Mouse (Mus musculus) limb, embryonic 12.5 days (tissue): Measurements from ENCODE around the gene Gmfg. TPM values are rescaled to one million over a fixed set of nuclear protein-coding genes. Genes with fewer than 3 reads are reported as not detected.

Experiments
- ATAC-seq: fragments of 200-750 bp; cut with Nextera tagmentation; 2 replicates; pipeline ENCODE4 v1.8.0; 2017; ENCODE audit warnings: low read depth, moderate TSS enrichment; ENCODE audit not compliant: insufficient number of reproducible peaks, insufficient read depth, low FRiP score, low TSS enrichment
- H3K27ac ChIP-seq: fragments of 300-500 bp; sonication (generic); 2 replicates; pipeline ENCODE4 v1.5.1; 2016; ENCODE audit warnings: mild to moderate bottlenecking, moderate library complexity
- H3K27me3 ChIP-seq: fragments of 300-500 bp; sonication (generic); 2 replicates; pipeline ENCODE4 v1.6.1; 2016; ENCODE audit warnings: mild to moderate bottlenecking, moderate library complexity
- H3K36me3 ChIP-seq: fragments of 300-500 bp; sonication (generic); 2 replicates; pipeline ENCODE4 v1.6.1; 2016; ENCODE audit warnings: mild to moderate bottlenecking, moderate library complexity
- H3K4me1 ChIP-seq: fragments of 300-500 bp; sonication (generic); replicated peaks from 2 replicates; pipeline ENCODE4 v1.6.1; 2016
- H3K4me2 ChIP-seq: fragments of 300-500 bp; sonication (generic); 2 replicates; pipeline ENCODE4 v1.6.1; 2016; ENCODE audit warnings: mild to moderate bottlenecking, moderate library complexity
- H3K4me3 ChIP-seq: fragments of 300-500 bp; sonication (generic); replicated peaks from 2 replicates; pipeline ENCODE4 v1.5.1; 2016; ENCODE audit warnings: mild to moderate bottlenecking
- H3K9ac ChIP-seq: fragments of 300-500 bp; sonication (generic); replicated peaks from 2 replicates; pipeline ENCODE4 v1.6.1; 2016; ENCODE audit warnings: mild to moderate bottlenecking, moderate library complexity
- H3K9me3 ChIP-seq: fragments of 300-500 bp; sonication (generic); 2 replicates; pipeline ENCODE4 v1.6.1; 2016; ENCODE audit warnings: mild to moderate bottlenecking, moderate library complexity
- WGBS: fragments of 180-500 bp; shearing (Covaris S2); methylation state at CpG from one replicate; pipeline ENCODE4 v1.1.7; 2016; 5-methylcytosine and 5-hydroxymethylcytosine counted together
- polyA plus RNA-seq: library from polyadenylated mRNA; unstranded; fragments of >200 nt; fragmentation: Nextera tagmentation; extraction: Ambion mirVana; gene quantifications from 2 replicates; pipeline ENCODE4 v1.2.1, GENCODE M21; 2016

Gene Gmfg
- polyA plus RNA-seq, 1 experiment from 2014 or later = 6.2 TPM

DNA sequence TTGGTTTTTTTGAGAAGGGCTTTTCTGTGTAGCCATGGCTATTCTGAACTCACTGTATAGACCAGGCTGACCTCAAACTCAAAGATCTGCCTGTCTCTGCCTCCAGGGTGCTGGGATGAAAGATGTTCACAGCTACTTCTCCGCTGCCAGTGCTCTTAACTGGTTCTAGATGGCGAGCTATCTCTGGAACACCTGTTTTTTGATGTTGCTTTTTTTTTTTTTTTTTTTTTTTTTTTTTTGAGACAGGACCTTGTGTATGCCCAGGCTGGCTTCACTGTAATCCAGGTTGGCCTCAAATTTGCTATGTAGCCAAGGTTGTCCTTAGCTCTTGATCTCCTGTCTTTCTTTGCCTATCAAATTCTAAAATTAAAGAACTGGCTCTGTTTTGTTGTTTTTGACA, 1.5 kb downstream of the Gmfg start:
- Histone ChIP-seq H3K27me3 (no peaks in the 10 kb centered on the region; the same call in 1 of the 2 replicates), H3K27ac (no peak overlapping the region), H3K9ac (no peak overlapping the region), H3K36me3 (no peaks in the 10 kb centered on the region), H3K4me2 (no peak overlapping the region), H3K4me1 (peaks cover 26% of the 10 kb centered on the region), H3K4me3 (no peak overlapping the region), H3K9me3 (no peaks in the 10 kb centered on the region)
- 91% methylated on average over 2 of the region's 2 CpGs for WGBS
- no peak for ATAC-seq

DNA sequence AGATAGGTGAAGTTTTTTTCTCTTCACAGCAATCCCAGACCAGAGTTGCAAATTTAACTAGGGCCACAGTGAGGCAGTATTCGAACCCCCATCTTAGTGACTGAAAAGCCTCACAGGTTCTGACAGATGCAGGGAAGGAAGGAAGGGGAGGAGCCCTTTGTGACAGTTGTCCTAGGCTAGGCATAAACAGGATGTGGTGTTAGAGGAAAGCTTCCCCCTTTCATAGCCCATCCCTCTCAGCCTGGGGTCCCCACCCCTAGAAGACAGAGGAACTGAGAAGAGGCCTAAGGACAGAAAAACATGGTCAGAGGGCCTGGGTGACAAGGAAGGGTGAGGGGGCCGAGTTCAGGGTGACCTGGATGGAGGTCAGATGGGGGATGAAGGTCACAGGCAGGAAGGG, 3.5 kb downstream of the Gmfg start:
- peaks cover 7% of the 10 kb centered on the region for H3K4me1 ChIP-seq
- peaks cover 2% of the 10 kb centered on the region for H3K27me3 ChIP-seq
- H3K9me3 ChIP-seq = no peaks in the 10 kb centered on the region
- H3K36me3 ChIP-seq = no peaks in the 10 kb centered on the region
- ATAC-seq = no peak
- no peak overlapping the region for H3K27ac ChIP-seq
- H3K4me2 ChIP-seq = no peak overlapping the region
- H3K9ac ChIP-seq = 0 out of 2 replicates have a peak overlapping the region, but pooled peaks have one; percentile 8
- no peak overlapping the region for H3K4me3 ChIP-seq
- WGBS = 65% methylated on average over 2 of the region's 2 CpGs

DNA sequence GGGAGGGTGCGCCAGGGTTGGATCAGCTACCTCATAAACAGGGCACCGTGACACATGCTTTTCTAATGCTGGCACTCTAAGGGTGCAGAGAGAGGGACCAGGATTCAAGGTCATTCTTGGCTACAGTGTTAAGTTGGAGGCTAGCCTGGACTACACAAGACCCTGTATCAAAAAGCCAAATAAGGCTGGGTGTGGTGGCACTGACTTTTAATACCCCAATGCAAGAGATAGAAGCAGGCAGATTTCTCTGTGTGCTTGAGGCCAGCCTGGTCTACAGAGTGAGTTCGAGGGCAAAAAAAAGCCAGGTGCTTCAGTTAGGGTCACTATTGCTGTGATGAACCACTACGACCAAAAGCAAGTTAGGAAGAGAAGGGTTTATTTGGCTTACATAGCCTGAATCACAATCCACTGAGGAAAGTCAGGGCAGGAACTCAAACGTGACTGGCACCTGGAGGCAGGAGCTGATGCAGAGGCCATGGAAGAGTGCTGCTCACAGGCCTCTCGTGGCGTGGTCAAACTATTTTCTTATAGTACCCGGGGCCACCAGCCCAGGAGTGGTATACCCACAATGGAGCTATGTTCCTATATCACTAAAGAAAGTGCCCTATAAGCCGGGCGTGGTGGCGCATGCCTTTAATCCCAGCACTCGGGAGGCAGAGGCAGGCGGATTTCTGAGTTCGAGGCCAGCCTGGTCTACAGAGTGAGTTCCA, 4.7 kb downstream of the Gmfg start:
- Histone ChIP-seq H3K4me1 (peaks cover 9% of the 10 kb centered on the region), H3K36me3 (no peaks in the 10 kb centered on the region), H3K9me3 (no peaks in the 10 kb centered on the region), H3K9ac (no peak overlapping the region), H3K27ac (no peak overlapping the region), H3K4me2 (no peak overlapping the region), H3K4me3 (no peak overlapping the region), H3K27me3 (peaks cover 6% of the 10 kb centered on the region)
- no peak for ATAC-seq
- 87% methylated on average over 14 of the region's 14 CpGs for WGBS

DNA sequence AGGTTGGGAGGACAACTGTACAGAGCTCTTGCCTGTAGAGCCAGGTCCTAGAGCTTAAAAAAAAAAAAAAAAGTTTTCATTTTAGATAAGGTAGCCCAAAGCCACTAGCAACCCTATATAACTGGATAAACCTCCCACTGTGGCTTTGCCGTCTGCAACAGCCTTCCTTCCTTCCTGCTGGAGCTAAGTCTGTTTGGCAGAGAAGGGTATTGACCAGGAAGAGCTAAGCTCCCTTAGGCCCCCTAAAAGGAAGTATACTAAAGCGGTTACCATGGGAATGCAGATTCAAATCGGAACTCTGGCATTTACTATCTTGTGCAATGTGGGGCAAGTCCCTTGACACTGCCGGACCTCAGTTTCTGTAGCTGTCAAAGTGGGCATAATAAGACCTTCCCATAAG, 5.4 kb downstream of the Gmfg start:
- H3K4me1 ChIP-seq = peaks cover 12% of the 10 kb centered on the region
- H3K9ac ChIP-seq = no peak overlapping the region
- no peak overlapping the region for H3K4me3 ChIP-seq
- no peak for ATAC-seq
- H3K4me2 ChIP-seq = no peak overlapping the region
- 54% methylated on average over 4 of the region's 4 CpGs for whole genome bisulfite sequencing
- H3K9me3 ChIP-seq = no peaks in the 10 kb centered on the region
- H3K36me3 ChIP-seq = no peaks in the 10 kb centered on the region
- peaks cover 6% of the 10 kb centered on the region for H3K27me3 ChIP-seq
- no peak overlapping the region for H3K27ac ChIP-seq

DNA sequence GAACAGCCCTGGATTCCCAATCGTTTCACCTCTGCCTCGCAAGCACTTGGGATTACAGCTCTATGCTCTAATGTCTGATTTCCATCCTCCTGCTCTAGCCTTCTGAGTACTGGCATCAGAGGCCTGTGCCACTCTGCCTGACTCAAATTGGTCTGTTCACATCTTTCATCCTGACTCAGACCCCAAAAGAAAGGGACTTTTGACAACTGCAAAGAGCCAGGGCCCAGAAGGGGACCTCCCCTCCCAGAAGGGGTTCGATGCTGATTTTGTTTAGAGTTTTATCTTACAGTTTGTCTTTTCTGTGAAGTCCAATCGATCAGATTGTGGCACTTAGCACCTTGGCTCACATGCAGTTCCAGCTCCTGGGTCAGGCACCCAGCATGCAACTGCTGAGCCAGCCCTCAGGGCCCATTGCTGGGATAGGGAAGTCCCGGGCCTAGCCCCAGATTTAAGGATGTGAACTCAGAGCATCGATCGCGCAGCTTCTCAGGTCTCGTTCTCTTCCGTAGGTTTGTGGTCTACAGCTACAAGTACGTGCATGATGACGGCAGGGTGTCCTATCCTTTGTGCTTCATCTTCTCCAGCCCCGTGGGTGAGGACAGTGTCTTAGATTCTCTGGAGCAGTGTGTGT, 7.2 kb downstream of the Gmfg start:
- no peak overlapping the region for H3K4me2 ChIP-seq
- peaks cover 13% of the 10 kb centered on the region for H3K4me1 ChIP-seq
- WGBS = 87% methylated on average over 13 of the region's 13 CpGs
- no peak overlapping the region for H3K27ac ChIP-seq
- no peak overlapping the region for H3K9ac ChIP-seq
- ATAC-seq = no peak
- no peak overlapping the region for H3K4me3 ChIP-seq
- peaks cover 6% of the 10 kb centered on the region for H3K27me3 ChIP-seq
- no peaks in the 10 kb centered on the region for H3K36me3 ChIP-seq
- H3K9me3 ChIP-seq = no peaks in the 10 kb centered on the region

DNA sequence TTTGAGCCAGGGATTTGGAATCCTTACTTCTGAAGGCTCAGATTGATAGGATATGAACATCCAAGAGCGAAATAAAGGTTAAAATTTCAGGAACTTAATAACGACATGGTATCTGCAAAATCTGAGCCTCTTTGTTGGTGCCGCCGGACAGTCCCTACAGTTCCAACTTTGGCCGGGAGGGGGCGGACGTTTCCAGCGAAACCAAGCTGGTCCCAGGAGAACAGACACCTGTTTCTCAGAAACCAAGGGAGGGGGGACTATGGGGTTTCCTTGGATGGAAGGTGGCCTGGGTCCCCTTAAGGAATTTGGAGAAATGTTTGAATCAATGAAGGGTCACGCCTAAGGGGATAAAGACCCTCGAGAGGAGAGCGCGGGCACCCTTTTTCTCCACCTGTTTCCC, 9.2 kb downstream of the Gmfg start:
- H3K4me1 ChIP-seq = peaks cover 13% of the 10 kb centered on the region
- H3K4me2 ChIP-seq = no peak overlapping the region
- 7% methylated on average over 12 of the region's 12 CpGs for WGBS
- no peaks in the 10 kb centered on the region for H3K9me3 ChIP-seq
- H3K27me3 ChIP-seq = peaks cover 6% of the 10 kb centered on the region
- no peak overlapping the region for H3K4me3 ChIP-seq
- no peaks in the 10 kb centered on the region for H3K36me3 ChIP-seq
- ATAC-seq = no peak
- H3K27ac ChIP-seq = no peak overlapping the region
- no peak overlapping the region for H3K9ac ChIP-seq

DNA sequence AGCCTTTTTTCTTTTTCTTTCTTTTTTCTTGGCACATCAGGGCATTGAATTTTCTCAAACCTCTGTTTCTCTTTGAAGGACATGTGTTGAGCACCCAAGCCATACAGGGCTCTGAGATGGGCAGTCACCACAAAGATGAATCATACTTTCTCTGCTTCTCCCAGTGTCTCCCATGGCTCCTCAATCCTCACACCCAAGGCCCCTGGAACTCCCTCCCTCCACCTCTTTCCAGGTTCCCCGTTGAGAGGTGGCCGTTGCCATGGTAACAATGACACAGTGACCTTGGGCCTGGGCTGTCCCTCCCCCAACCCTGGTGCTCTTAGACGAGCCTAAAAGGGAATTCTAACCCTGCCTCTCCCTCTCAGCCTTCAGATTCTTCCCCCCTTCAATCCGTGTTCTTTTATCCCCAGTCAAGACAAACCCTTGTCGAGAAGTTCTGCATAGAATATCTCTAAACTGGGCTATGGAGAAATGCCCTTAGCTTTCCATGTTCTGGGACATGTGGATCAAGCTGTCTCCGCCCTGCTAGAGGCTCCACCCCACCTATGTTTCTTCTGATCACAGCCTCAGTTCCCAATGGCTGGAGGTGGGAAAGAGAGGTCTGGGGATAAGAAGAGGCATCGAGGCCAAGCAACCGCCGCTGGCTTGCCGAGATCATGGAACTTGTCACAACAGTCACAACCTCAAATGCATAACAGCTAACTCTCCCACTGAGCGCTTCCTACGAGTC, 10.0 kb downstream of the Gmfg start:
- Histone ChIP-seq H3K4me1 (peaks cover 13% of the 10 kb centered on the region), H3K27ac (no peak overlapping the region), H3K4me2 (no peak overlapping the region), H3K27me3 (peaks cover 6% of the 10 kb centered on the region), H3K36me3 (no peaks in the 10 kb centered on the region), H3K9me3 (no peaks in the 10 kb centered on the region), H3K4me3 (no peak overlapping the region), H3K9ac (no peak overlapping the region)
- WGBS = 15% methylated on average over 12 of the region's 12 CpGs
- ATAC-seq = no peak

GRCm38 (mm10) chr7:28447865-28448820, 10.9 kb downstream of the Gmfg start:
- H3K36me3 ChIP-seq = no peaks in the 10 kb centered on the region
- 58% methylated on average over 13 of the region's 13 CpGs for WGBS
- no peak overlapping the region for H3K27ac ChIP-seq
- peaks cover 17% of the 10 kb centered on the region for H3K4me1 ChIP-seq
- no peak overlapping the region for H3K4me2 ChIP-seq
- no peaks in the 10 kb centered on the region for H3K9me3 ChIP-seq
- H3K27me3 ChIP-seq = peaks cover 6% of the 10 kb centered on the region
- H3K9ac ChIP-seq = no peak overlapping the region
- no peak overlapping the region for H3K4me3 ChIP-seq
- no peak for ATAC-seq

DNA sequence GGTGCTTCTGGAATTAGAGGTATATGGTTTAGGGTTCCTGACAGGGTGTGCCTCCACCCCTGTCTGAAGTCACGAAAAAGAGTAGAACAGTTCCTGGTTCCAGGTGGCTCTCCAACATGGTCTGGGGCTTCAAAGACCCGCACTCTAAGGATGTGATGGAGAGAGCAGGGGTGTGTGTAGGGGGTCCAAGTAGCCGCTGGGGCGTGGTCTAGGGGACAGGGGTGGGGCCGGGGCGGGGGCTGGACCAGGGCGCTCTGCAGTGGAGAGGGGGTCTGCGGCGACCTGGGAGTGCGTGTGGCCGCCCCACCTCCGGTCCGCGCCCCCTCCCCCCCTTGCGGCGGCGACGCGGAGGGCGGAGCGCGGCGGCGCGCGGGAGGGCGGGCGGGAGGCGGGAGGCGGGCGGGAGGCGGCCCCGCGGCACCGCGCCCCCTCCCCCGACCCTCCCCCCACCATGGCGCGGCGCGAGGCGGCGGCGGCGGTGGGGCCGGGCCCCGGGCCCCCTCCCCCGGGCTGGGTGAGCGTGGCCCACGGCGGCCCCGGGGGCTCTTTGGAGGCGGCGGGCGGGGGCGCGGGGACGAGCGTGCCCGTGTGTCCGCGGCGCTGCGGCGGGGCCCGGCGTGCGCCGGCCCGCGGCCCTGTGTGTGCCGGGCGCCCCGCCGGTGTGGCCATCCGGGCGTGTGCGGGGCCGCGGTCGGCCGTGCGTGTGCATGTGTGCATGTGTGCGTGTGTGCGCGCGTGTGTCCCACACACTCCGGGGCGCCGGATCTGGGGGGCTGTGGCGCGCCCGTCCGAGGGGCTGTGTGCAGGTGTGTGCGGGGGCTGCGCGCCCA, 14.5 kb downstream of the Gmfg start, which contains the start of gene Lrfn1:
Lrfn1 (plus strand) TSS at position 450 of the 830 bp plus-strand sequence.
- Histone ChIP-seq H3K27me3 (no peaks in the 10 kb centered on the region), H3K4me3 (peak within 1 kb of the TSS; percentile 90), H3K4me1 (peaks cover 21% of the 10 kb centered on the region), H3K9me3 (no peaks in the 10 kb centered on the region; the same call in 1 of the 2 replicates), H3K9ac (peak within 1 kb of the TSS; percentile 92), H3K36me3 (peaks cover 25% of the 10 kb centered on the region), H3K4me2 (peak within 1 kb of the TSS; percentile 95), H3K27ac (peak within 1 kb of the TSS; percentile 78)
- WGBS = under 1% methylated on average over 59 of the region's 97 CpGs
- peak; percentile 74 for ATAC-seq
